10 mouse cellular contexts compared by ENCODE assay signal in the genomic region with DNA sequence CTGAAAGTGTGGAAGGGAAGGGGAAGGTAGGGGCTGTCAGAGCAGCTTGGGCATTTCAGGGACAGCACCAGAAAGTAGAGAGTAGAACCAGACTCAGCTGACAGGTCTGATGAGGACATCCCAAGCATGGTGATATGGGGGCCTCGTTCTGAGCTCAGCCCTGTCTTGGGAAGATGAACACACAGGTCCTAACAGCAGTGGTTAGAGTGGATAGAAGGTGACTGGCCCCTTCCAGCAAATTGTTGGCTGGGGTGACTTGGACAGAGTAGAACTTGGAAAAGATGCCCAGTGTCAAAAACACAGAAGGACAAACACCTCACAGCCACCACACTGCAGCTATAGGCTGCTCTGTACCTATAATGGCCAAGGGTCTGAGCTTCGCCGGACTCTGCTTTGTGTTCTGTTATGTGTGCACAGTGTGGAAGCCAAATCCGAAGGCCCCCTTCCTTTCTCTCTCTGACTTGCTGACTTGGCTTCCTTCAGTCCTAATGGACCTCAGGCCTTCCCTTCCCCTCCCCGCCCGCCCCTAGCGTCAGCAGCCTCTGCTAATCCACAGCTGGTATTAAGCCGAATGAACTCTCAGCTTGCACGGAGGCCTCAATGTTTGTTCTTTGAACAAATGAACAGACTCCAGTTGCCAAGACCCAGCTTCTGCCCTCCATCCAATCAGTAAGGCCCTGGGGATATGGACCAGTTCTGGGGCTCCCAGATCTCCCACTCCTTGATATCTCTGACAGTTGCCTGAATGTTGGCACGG. TPM values are rescaled to one million over a fixed set of nuclear protein-coding genes. Genes with fewer than 3 reads are reported as not detected.
DNase-seq lines count a peak whose midpoint lies in the region; ATAC-seq and TF ChIP-seq lines count a peak whose summit lies in the region.
"Had no signal": no experiment of that assay in that cellular context is flagged by ENCODE, and none has a peak within 500 bp of the region (broad histone marks: within the 10 kb centered on the region; RNA-seq: fewer than 3 reads in every experiment).

No protein-coding gene starts in this region.

- ATAC-seq in kidney, embryonic 15.5 days (replicated peaks; ENCODE audit: low FRiP score) = no peak
- ATAC-seq in embryonic facial prominence, embryonic 13.5 days (ENCODE audit: insufficient number of reproducible peaks, insufficient read depth, low FRiP score, low TSS enrichment, low read depth) = no peak
- ATAC-seq in hindbrain, embryonic 16.5 days = peak; percentile 45
- ATAC-seq in neural tube, embryonic 13.5 days (ENCODE audit: low read depth) = no peak
- ATAC-seq in cerebellum, adult (ENCODE audit: insufficient number of reproducible peaks, low FRiP score, low TSS enrichment) = no peak

- TF ChIP-seq POLR2A in kidney, adult 2 months (IDR thresholded peaks at IDR 0.05; ENCODE audit: low read depth, low read length) = no peak

- H3K27me3 ChIP-seq in kidney, embryonic 15.5 days = no peaks in the 10 kb centered on the region
- no peaks in the 10 kb centered on the region for H3K27me3 ChIP-seq in kidney, adult 2 months (replicated peaks; ENCODE audit: control insufficient read depth, insufficient read depth, low read length)
- H3K27me3 ChIP-seq in embryonic facial prominence, embryonic 13.5 days = no peaks in the 10 kb centered on the region
- H3K27me3 ChIP-seq in hindbrain, embryonic 16.5 days (replicated peaks; ENCODE audit: control insufficient read depth, insufficient read depth, low read length) = no peaks in the 10 kb centered on the region
- no peaks in the 10 kb centered on the region for H3K27me3 ChIP-seq in neural tube, embryonic 13.5 days

- no peaks in the 10 kb centered on the region for H3K36me3 ChIP-seq in kidney, embryonic 15.5 days
- no peaks in the 10 kb centered on the region for H3K36me3 ChIP-seq in kidney, adult 2 months (ENCODE audit: control insufficient read depth, insufficient read depth, low read length)
- H3K36me3 ChIP-seq in embryonic facial prominence, embryonic 13.5 days = no peaks in the 10 kb centered on the region
- no peaks in the 10 kb centered on the region for H3K36me3 ChIP-seq in hindbrain, embryonic 16.5 days (ENCODE audit: control insufficient read depth, insufficient read depth, low read length)
- no peaks in the 10 kb centered on the region for H3K36me3 ChIP-seq in neural tube, embryonic 13.5 days

- H3K9me3 ChIP-seq in kidney, embryonic 15.5 days (replicated peaks) = no peaks in the 10 kb centered on the region
- H3K9me3 ChIP-seq in embryonic facial prominence, embryonic 13.5 days = no peaks in the 10 kb centered on the region
- no peaks in the 10 kb centered on the region for H3K9me3 ChIP-seq in hindbrain, embryonic 16.5 days (ENCODE audit: control insufficient read depth, low read length)
- no peaks in the 10 kb centered on the region for H3K9me3 ChIP-seq in neural tube, embryonic 13.5 days

- H3K9ac ChIP-seq in kidney, embryonic 15.5 days = no peak overlapping the region
- no peak overlapping the region for H3K9ac ChIP-seq in embryonic facial prominence, embryonic 13.5 days
- no peak overlapping the region; the same call in 1 of the 2 replicates for H3K9ac ChIP-seq in hindbrain, embryonic 16.5 days (ENCODE audit: low read depth, low read length)
- no peak overlapping the region for H3K9ac ChIP-seq in neural tube, embryonic 13.5 days

- peaks cover 23% of the 10 kb centered on the region for H3K4me1 ChIP-seq in kidney, embryonic 15.5 days
- peaks cover 12% of the 10 kb centered on the region for H3K4me1 ChIP-seq in kidney, adult 2 months (ENCODE audit: control insufficient read depth, insufficient read depth, low read length)
- peaks cover 29% of the 10 kb centered on the region for H3K4me1 ChIP-seq in embryonic facial prominence, embryonic 13.5 days
- peaks cover 10% of the 10 kb centered on the region for H3K4me1 ChIP-seq in hindbrain, embryonic 16.5 days (ENCODE audit: control insufficient read depth, insufficient read depth, low read depth, low read length)
- H3K4me1 ChIP-seq in neural tube, embryonic 13.5 days (replicated peaks) = peaks cover 14% of the 10 kb centered on the region

- H3K27ac ChIP-seq in kidney, embryonic 15.5 days = peak overlapping the region; percentile 78
- H3K27ac ChIP-seq in kidney, adult 2 months (ENCODE audit: insufficient read depth, low read depth, low read length) = no peak overlapping the region
- H3K27ac ChIP-seq in embryonic facial prominence, embryonic 13.5 days = peak overlapping the region; percentile 58; the same call in 1 of the 2 replicates
- peak overlapping the region; percentile 54 for H3K27ac ChIP-seq in hindbrain, embryonic 16.5 days (ENCODE audit: low read depth, low read length)
- H3K27ac ChIP-seq in neural tube, embryonic 13.5 days (replicated peaks) = 0 out of 2 replicates have a peak overlapping the region, but pooled peaks have one; percentile 18

- DNase-seq in kidney, adult 2 months = no peak
- DNase-seq in layer of hippocampus, postnatal 36 days = no peak
- no peak for DNase-seq in cerebellum, postnatal 36 days
- DNase-seq: gastrocnemius, postnatal 10 days; thymus, adult 18-20 months had no signal

- no peak overlapping the region for H3K4me2 ChIP-seq in kidney, embryonic 15.5 days
- no peak overlapping the region for H3K4me2 ChIP-seq in embryonic facial prominence, embryonic 13.5 days
- no peak overlapping the region for H3K4me2 ChIP-seq in hindbrain, embryonic 16.5 days (ENCODE audit: low read length)
- no peak overlapping the region for H3K4me2 ChIP-seq in neural tube, embryonic 13.5 days

- 39% methylated on average over 10 of the region's 10 CpGs for WGBS in kidney, embryonic 15.5 days
- WGBS in kidney, adult 2 months = 61% methylated on average over 10 of the region's 10 CpGs
- WGBS in embryonic facial prominence, embryonic 13.5 days = 31% methylated on average over 10 of the region's 10 CpGs
- 37% methylated on average over 10 of the region's 10 CpGs for WGBS in hindbrain, embryonic 16.5 days
- 36% methylated on average over 10 of the region's 10 CpGs for WGBS in neural tube, embryonic 13.5 days

- TF ChIP-seq CTCF in kidney, adult 2 months (conservative IDR thresholded peaks at IDR 0.05; ENCODE audit: insufficient read depth, insufficient read length, low read depth, low read length) = no peak

- no peak overlapping the region for H3K4me3 ChIP-seq in kidney, embryonic 15.5 days (replicated peaks)
- H3K4me3 ChIP-seq in kidney, adult 2 months (ENCODE audit: insufficient read depth, low read depth, low read length) = no peak overlapping the region
- H3K4me3 ChIP-seq in embryonic facial prominence, embryonic 13.5 days = no peak overlapping the region
- no peak overlapping the region for H3K4me3 ChIP-seq in hindbrain, embryonic 16.5 days (ENCODE audit: low read length)
- no peak overlapping the region for H3K4me3 ChIP-seq in neural tube, embryonic 13.5 days

RNA-seq across cellular contexts. Expression of a gene that starts 48.3 kb away (rescaled TPM):
- polyA plus RNA-seq in kidney, embryonic 15.5 days (2015; fragmentation: Nextera tagmentation; extraction: Ambion mirVana) = 12.7 and 16.9 TPM in 2 replicates
- polyA plus RNA-seq in kidney, adult 2 months (2012; rRNA removed) = 22.1 and 24.7 TPM in 2 replicates
- 3.9 and 4.0 TPM in 2 replicates for polyA plus RNA-seq in embryonic facial prominence, embryonic 13.5 days (2015; fragmentation: Nextera tagmentation; extraction: Ambion mirVana)
- polyA plus RNA-seq in hindbrain, embryonic 16.5 days (2015; fragmentation: Nextera tagmentation; extraction: Ambion mirVana) = 4.1 and 7.5 TPM in 2 replicates
- polyA plus RNA-seq in neural tube, embryonic 13.5 days (2015; fragmentation: Nextera tagmentation; extraction: Ambion mirVana) = 4.6 and 4.9 TPM in 2 replicates
- 1 to 10 TPM; 1.6 to 1.8 TPM for total RNA-seq in layer of hippocampus, postnatal 36 days (2021)
